Mouse (Mus musculus): Measurements from ENCODE around the gene Clic1.

GRCm38 (mm10) chr17:35060737-35061297 lies 11.1 kb downstream of the Clic1 start:
- TF ChIP-seq CTCF (IDR thresholded peaks at IDR 0.05; ENCODE audit: insufficient read depth, low read depth, low read length), result no peak
- TF ChIP-seq POLR2A (IDR thresholded peaks at IDR 0.05; ENCODE audit: insufficient read depth, low read depth, low read length), result no peak

Measured in olfactory bulb, adult 2 months (tissue).